Mouse (Mus musculus) hindbrain, embryonic 14.5 days (tissue): ENCODE data around the gene Stag1. TPM values are rescaled to one million over a fixed set of nuclear protein-coding genes. Genes with fewer than 3 reads are reported as not detected.

ENCODE experiments used
- ATAC-seq: fragments of 200-750 bp; cut with Nextera tagmentation; 2 replicates; pipeline ENCODE4 v1.8.0; 2017; ENCODE audit warnings: moderate number of reproducible peaks, mild to moderate bottlenecking, moderate TSS enrichment, moderate library complexity; ENCODE audit not compliant: low FRiP score
- DNase-seq: peaks from one replicate; pipeline ENCODE4 v3.0.0-alpha.2; 2015; ENCODE audit warnings: low spot score
- H3K27ac ChIP-seq: fragments of 300-500 bp; sonication (generic); 2 replicates; pipeline ENCODE4 v1.5.1; 2014; ENCODE audit warnings: mild to moderate bottlenecking, moderate library complexity
- H3K27me3 ChIP-seq: fragments of 300-500 bp; sonication (generic); 2 replicates; pipeline ENCODE4 v1.6.1; 2014; ENCODE audit warnings: mild to moderate bottlenecking, low read length, mixed read lengths; ENCODE audit not compliant: control insufficient read depth, insufficient read depth
- H3K36me3 ChIP-seq: fragments of 300-500 bp; sonication (generic); replicated peaks from 2 replicates; pipeline ENCODE4 v1.6.1; 2014; ENCODE audit not compliant: control insufficient read depth, insufficient read depth
- H3K4me1 ChIP-seq: fragments of 300-500 bp; sonication (generic); replicated peaks from 2 replicates; pipeline ENCODE4 v1.6.1; 2014; ENCODE audit warnings: antibody characterized with exemption, low read length, mixed read lengths; ENCODE audit not compliant: control insufficient read depth, insufficient read depth
- H3K4me2 ChIP-seq: fragments of 300-500 bp; sonication (generic); replicated peaks from 2 replicates; pipeline ENCODE4 v1.6.1; 2014; ENCODE audit warnings: mild to moderate bottlenecking, moderate library complexity
- H3K4me3 ChIP-seq: fragments of 300-500 bp; sonication (generic); replicated peaks from 2 replicates; pipeline ENCODE4 v1.5.1; 2014; ENCODE audit warnings: mild to moderate bottlenecking, low read length
- H3K9ac ChIP-seq: fragments of 300-500 bp; sonication (generic); 2 replicates; pipeline ENCODE4 v1.6.1; 2014
- H3K9me3 ChIP-seq: fragments of 300-500 bp; sonication (generic); 2 replicates; pipeline ENCODE4 v1.6.1; 2016; ENCODE audit warnings: low read length; ENCODE audit not compliant: control insufficient read depth
- WGBS: fragments of 180-500 bp; shearing (Covaris S2); extraction: QIAGEN DNeasy Blood & Tissue Kit; methylation state at CpG from one replicate; pipeline ENCODE4 v1.1.7; 2014; 5-methylcytosine and 5-hydroxymethylcytosine counted together
- polyA plus RNA-seq: library from polyadenylated mRNA; unstranded; fragments of >200 nt; fragmentation: Nextera tagmentation; extraction: Ambion mirVana; gene quantifications from 2 replicates; pipeline ENCODE4 v1.2.1, GENCODE M21; 2014

Gene Stag1
- polyA plus RNA-seq, 1 experiment from 2014 or later: 39.5 TPM

- Histone ChIP-seq H3K4me3 (no peak overlapping the region), H3K36me3 (no peaks in the 10 kb centered on the region), H3K9me3 (no peaks in the 10 kb centered on the region), H3K4me2 (no peak overlapping the region), H3K9ac (no peak overlapping the region), H3K27me3 (no peaks in the 10 kb centered on the region), H3K27ac (no peak overlapping the region), H3K4me1 (peaks cover 11% of the 10 kb centered on the region)
- 71% methylated on average over 2 of the region's 2 CpGs for WGBS
- no peak for ATAC-seq
- no peak for DNase-seq
Measured at GRCm38 (mm10) chr9:100573300-100573699, 24.3 kb upstream of the Stag1 start.

GRCm38 (mm10) chr9:100573942-100574341 is 23.7 kb upstream of the Stag1 start:
- H3K27me3 ChIP-seq: no peaks in the 10 kb centered on the region
- no peaks in the 10 kb centered on the region for H3K9me3 ChIP-seq
- no peaks in the 10 kb centered on the region for H3K36me3 ChIP-seq
- no peak overlapping the region for H3K9ac ChIP-seq
- no peak for DNase-seq
- no peak overlapping the region for H3K4me2 ChIP-seq
- ATAC-seq: no peak
- WGBS: 50% methylated on average over 5 of the region's 5 CpGs
- H3K4me1 ChIP-seq: peaks cover 11% of the 10 kb centered on the region
- H3K27ac ChIP-seq: no peak overlapping the region
- no peak overlapping the region for H3K4me3 ChIP-seq

DNA sequence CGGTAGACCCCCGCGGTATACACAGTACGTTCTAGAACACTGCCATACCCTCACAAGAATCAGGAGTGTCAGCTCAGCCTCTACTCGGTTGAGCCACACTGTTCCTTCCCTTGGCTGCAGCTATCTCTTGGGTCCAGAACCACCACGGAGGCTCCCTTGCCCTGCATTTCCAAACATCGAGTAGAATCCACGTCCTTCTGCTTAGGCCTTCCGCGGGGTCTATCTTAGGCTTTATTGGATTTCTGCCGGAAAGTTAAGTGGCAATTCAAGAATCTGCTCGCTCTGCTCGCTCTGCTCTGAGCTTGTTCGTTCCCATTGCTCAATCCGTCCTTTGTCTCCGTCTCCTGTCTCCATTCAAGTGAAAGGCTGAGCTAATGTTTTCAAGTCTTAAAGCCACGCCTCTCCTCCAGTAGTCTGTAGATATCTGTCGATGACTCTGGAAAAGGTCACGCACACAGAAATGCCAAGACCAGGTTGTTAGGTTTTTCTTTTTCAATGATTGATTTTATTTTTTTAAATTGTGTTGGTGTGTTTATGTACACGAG is 17.3 kb upstream of the Stag1 start:
- Histone ChIP-seq H3K9ac (no peak overlapping the region), H3K27ac (no peak overlapping the region), H3K4me2 (no peak overlapping the region), H3K36me3 (no peaks in the 10 kb centered on the region), H3K9me3 (no peaks in the 10 kb centered on the region), H3K4me3 (no peak overlapping the region), H3K27me3 (no peaks in the 10 kb centered on the region), H3K4me1 (peaks cover 13% of the 10 kb centered on the region)
- ATAC-seq: no peak
- WGBS: 46% methylated on average over 20 of the region's 20 CpGs
- DNase-seq: no peak

DNA sequence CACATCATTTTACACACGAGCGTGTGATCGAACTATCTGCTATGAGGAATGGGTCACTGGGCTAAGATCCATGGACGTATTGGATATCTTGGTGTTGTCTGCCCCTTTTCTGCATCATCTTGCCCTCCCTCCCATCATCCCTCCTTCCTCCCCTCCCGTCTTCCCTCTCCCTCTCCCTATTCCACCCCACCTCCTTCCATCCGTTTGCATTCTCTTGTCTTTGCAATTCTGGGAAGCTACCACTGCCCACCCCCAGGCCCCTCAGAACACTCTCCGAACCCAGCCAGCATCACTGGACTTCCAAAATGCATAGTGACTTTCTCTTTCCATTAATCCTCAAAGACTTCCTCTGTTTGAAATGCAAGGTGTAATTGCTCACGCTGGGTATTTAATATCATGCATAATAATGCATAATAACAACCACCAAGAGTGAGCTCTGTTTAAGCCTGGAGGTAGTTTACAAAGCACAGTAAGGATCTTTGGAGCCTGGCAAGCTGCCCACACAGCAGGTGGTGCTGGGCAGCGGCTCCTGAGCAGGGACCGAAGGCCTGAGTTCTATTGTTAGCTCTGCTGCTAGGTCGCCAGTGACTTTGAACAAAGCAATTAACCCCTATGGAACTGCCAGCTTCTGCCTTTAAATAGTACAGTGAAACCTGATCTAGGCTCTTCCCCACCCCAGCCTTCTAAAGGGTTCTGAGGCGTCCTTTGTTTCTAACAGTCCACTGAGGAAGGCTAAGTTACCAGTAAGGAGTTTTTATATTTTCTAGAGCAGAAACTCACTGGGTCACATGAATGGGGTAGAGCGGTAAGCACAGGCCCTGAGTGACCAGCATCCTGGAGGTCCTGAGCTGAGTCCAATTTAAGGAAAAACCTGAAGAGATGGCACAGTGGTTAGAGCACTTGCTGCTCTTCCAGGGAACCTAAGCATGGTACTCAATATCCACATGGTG is 15.8 kb upstream of the Stag1 start:
- peak; percentile 46; the same call in 1 of the 2 replicates for ATAC-seq
- WGBS: 25% methylated on average over 13 of the region's 13 CpGs
- Histone ChIP-seq H3K9ac (no peak overlapping the region), H3K4me1 (peaks cover 13% of the 10 kb centered on the region), H3K36me3 (no peaks in the 10 kb centered on the region), H3K4me2 (no peak overlapping the region), H3K27me3 (no peaks in the 10 kb centered on the region), H3K4me3 (no peak overlapping the region), H3K27ac (peak overlapping the region; percentile 33), H3K9me3 (no peaks in the 10 kb centered on the region)
- DNase-seq: peak; percentile 55

DNA sequence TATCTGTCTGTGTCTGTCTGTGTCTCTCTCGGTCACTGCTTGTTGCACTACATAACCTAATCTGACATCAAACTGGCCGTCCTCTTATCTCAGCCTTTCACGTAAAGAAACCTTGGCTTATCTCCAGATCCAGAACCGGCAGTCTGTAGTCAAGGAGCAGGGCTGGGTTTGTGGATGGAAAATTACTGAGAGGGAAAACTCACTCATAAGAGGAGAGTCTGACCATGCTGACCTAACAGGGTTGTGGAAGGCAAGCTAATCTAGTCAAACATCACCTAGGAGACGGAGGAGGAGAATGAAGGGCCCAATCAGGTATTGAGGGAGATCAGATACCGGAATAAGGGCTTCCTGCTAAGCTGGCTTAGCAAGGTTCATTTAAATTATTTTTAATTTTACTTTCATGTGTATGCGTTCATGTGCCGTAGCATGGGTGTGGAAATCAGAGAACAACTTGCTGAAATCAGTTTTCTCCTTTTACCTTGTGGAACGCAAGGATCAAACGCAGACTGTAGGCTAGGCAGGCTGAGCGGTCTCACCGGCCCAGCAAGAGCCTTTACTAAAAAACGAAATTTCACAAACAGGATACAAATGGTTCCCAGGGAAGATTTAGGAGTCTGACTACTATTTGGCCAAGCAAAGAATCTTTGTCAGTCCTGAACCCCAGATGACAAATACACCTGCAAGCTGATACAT is 14.6 kb upstream of the Stag1 start:
- Histone ChIP-seq H3K4me2 (no peak overlapping the region), H3K36me3 (no peaks in the 10 kb centered on the region), H3K4me1 (peaks cover 13% of the 10 kb centered on the region), H3K4me3 (no peak overlapping the region), H3K9ac (no peak overlapping the region), H3K27me3 (no peaks in the 10 kb centered on the region), H3K9me3 (no peaks in the 10 kb centered on the region), H3K27ac (no peak overlapping the region)
- ATAC-seq (no peak), DNase-seq (no peak)
- WGBS: 62% methylated on average over 13 of the region's 13 CpGs

GRCm38 (mm10) chr9:100584031-100584430 is 13.6 kb upstream of the Stag1 start:
- 92% methylated on average over 4 of the region's 4 CpGs for WGBS
- Histone ChIP-seq H3K4me1 (peaks cover 13% of the 10 kb centered on the region), H3K9ac (no peak overlapping the region), H3K27ac (no peak overlapping the region), H3K4me3 (no peak overlapping the region), H3K4me2 (no peak overlapping the region), H3K27me3 (no peaks in the 10 kb centered on the region), H3K36me3 (no peaks in the 10 kb centered on the region), H3K9me3 (no peaks in the 10 kb centered on the region)
- ATAC-seq (no peak), DNase-seq (no peak)

- ATAC-seq (no peak), DNase-seq (no peak)
- Histone ChIP-seq H3K4me2 (no peak overlapping the region), H3K27me3 (no peaks in the 10 kb centered on the region), H3K36me3 (no peaks in the 10 kb centered on the region), H3K4me1 (no peaks in the 10 kb centered on the region), H3K9ac (no peak overlapping the region), H3K9me3 (no peaks in the 10 kb centered on the region), H3K27ac (no peak overlapping the region), H3K4me3 (no peak overlapping the region)
- WGBS: 78% methylated on average over 4 of the region's 4 CpGs
Measured at GRCm38 (mm10) chr9:100590462-100590861, 7.1 kb upstream of the Stag1 start.

GRCm38 (mm10) chr9:100596317-100596716 is 1.3 kb upstream of the Stag1 start:
- no peak for DNase-seq
- WGBS: 88% methylated on average over 8 of the region's 8 CpGs

GRCm38 (mm10) chr9:100599761-100600328 is 2.2 kb downstream of the Stag1 start:
- no peak overlapping the region for H3K27ac ChIP-seq
- no peak for ATAC-seq
- 33% methylated on average over 3 of the region's 3 CpGs for WGBS
- no peak overlapping the region for H3K9ac ChIP-seq
- H3K36me3 ChIP-seq: no peaks in the 10 kb centered on the region
- peaks cover 11% of the 10 kb centered on the region for H3K4me1 ChIP-seq
- DNase-seq: peak; percentile 47
- H3K4me3 ChIP-seq: no peak overlapping the region
- no peak overlapping the region for H3K4me2 ChIP-seq
- H3K9me3 ChIP-seq: no peaks in the 10 kb centered on the region
- no peaks in the 10 kb centered on the region for H3K27me3 ChIP-seq

More at GRCm38 (mm10) chr9:100596317-100596716, 1.3 kb upstream of the Stag1 start:
- Histone ChIP-seq H3K4me2 (no peak overlapping the region), H3K27ac (no peak overlapping the region), H3K4me1 (peaks cover 11% of the 10 kb centered on the region), H3K9ac (no peak overlapping the region), H3K9me3 (no peaks in the 10 kb centered on the region), H3K27me3 (no peaks in the 10 kb centered on the region), H3K4me3 (no peak overlapping the region), H3K36me3 (no peaks in the 10 kb centered on the region)
- ATAC-seq: no peak
